Mouse (Mus musculus) ovary, postnatal 14 days (tissue): ENCODE results near the gene Krtap2-4.
"Not testable (repeated sequence)": the region's sequence is repeated elsewhere in the genome, so short reads cannot be mapped to it uniquely, and the experiment has no call there.

Experiments
- DNase-seq: peaks from one replicate; pipeline ENCODE4 v3.0.0; 2022; ENCODE audit warnings: low spot score

Gene Krtap2-4

GRCm38 (mm10) chr11:99614796-99615363 is at the start of gene Krtap2-4:
TSS of gene Krtap2-4 (minus strand) at chr11:99614846.
- DNase-seq = no peak

- DNase-seq = no peak
These were observed 48.2 kb upstream of the Krtap2-4 start for GRCm38 (mm10) chr11:99662802-99663201.

- no peak for DNase-seq
These were observed 44.6 kb upstream of the Krtap2-4 start for GRCm38 (mm10) chr11:99659256-99659655.

- not testable (repeated sequence) for DNase-seq
These were observed 43.9 kb upstream of the Krtap2-4 start, which contains the start of gene Gm11563 for GRCm38 (mm10) chr11:99658467-99659010. TSS of gene Gm11563 (minus strand) at chr11:99658960.

- DNase-seq = no peak
These were observed 42.4 kb upstream of the Krtap2-4 start for GRCm38 (mm10) chr11:99657051-99657450.

- DNase-seq = no peak
These were observed 35.5 kb upstream of the Krtap2-4 start, which contains the start of gene Gm11555 for GRCm38 (mm10) chr11:99650136-99650535. TSS of gene Gm11555 (minus strand) at chr11:99650236.

GRCm38 (mm10) chr11:99646444-99646843 is 31.8 kb upstream of the Krtap2-4 start:
- no peak for DNase-seq

- DNase-seq = no peak
These were observed 29.7 kb upstream of the Krtap2-4 start for GRCm38 (mm10) chr11:99644351-99644750.

GRCm38 (mm10) chr11:99643635-99644139 is 29.0 kb upstream of the Krtap2-4 start, which contains the start of gene Krtap4-7:
TSS of gene Krtap4-7 (minus strand) at chr11:99644089.
- DNase-seq = not testable (repeated sequence)

- DNase-seq = no peak
These were observed 26.3 kb upstream of the Krtap2-4 start for GRCm38 (mm10) chr11:99640926-99641325.

- DNase-seq = no peak
These were observed 22.4 kb upstream of the Krtap2-4 start for GRCm38 (mm10) chr11:99637086-99637485.

GRCm38 (mm10) chr11:99634653-99635134 is 20.0 kb upstream of the Krtap2-4 start, which contains the start of gene Krtap4-2:
TSS of gene Krtap4-2 (minus strand) at chr11:99635084.
- no peak for DNase-seq

- no peak for DNase-seq
These were observed 18.6 kb upstream of the Krtap2-4 start for GRCm38 (mm10) chr11:99633293-99633692.

- no peak for DNase-seq
These were observed 16.2 kb upstream of the Krtap2-4 start for GRCm38 (mm10) chr11:99630890-99631289.

GRCm38 (mm10) chr11:99628138-99628537 is 13.5 kb upstream of the Krtap2-4 start, which contains the start of gene Krtap4-1:
TSS of gene Krtap4-1 (minus strand) at chr11:99628238.
- DNase-seq = no peak

- no peak for DNase-seq
These were observed 5.7 kb upstream of the Krtap2-4 start, which contains the start of gene Gm11562 for GRCm38 (mm10) chr11:99620335-99620734. TSS of gene Gm11562 (minus strand) at chr11:99620435.

- DNase-seq = not testable (repeated sequence)
These were observed 4.6 kb downstream of the Krtap2-4 start, which contains the start of gene Gm11937 for GRCm38 (mm10) chr11:99610089-99610488. TSS of gene Gm11937 (minus strand) at chr11:99610189.

- DNase-seq = no peak
These were observed 5.5 kb downstream of the Krtap2-4 start for GRCm38 (mm10) chr11:99609126-99609525.

GRCm38 (mm10) chr11:99603208-99603607 is 11.4 kb downstream of the Krtap2-4 start, which contains the start of gene Gm11938:
TSS of gene Gm11938 (minus strand) at chr11:99603308.
- DNase-seq = not testable (repeated sequence)

GRCm38 (mm10) chr11:99597742-99598141 is 16.9 kb downstream of the Krtap2-4 start, which contains the start of gene Krtap9-3:
TSS of gene Krtap9-3 (minus strand) at chr11:99598105.
- not testable (repeated sequence) for DNase-seq

- DNase-seq = no peak
These were observed 23.7 kb downstream of the Krtap2-4 start, which contains the start of gene Krtap1-3 for GRCm38 (mm10) chr11:99590981-99591380. TSS of gene Krtap1-3 (minus strand) at chr11:99591339.

GRCm38 (mm10) chr11:99585096-99585495 is 29.6 kb downstream of the Krtap2-4 start:
- no peak for DNase-seq
